Mouse (Mus musculus): ENCODE measurements at regions not wholly inside any gene's neighbourhood (a gene's known extent, or its start where the extent isn't known, plus 50 kb on each side); places are given as distances from the start of the nearest gene placed in this dataset.
A peak's percentile ranks its signal among the peaks of the same experiment; 100 is the strongest.

DNA sequence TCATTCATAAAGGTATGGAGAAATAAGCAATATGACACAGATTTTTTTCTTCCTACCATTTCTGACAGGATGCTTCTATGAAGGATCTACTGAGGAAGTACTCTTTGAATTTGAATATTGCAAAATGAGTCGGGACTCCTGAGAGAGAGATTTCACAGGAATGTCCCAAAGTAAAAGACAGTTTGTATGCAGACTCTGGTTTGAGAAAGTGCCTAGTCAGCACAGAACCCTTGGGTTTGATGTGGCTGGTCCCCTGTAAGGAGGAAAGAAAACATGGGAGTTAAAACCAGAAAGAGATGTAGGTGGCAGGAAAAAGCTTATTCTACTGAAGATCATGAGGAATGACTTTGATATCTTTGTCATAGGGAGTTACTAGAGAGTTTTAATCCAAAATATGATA lies 405.6 kb upstream of the Klf4 start:
- H3K27ac ChIP-seq = no peak overlapping the region
- no peaks in the 10 kb centered on the region for H3K9me3 ChIP-seq (replicated peaks)
- no peak overlapping the region for H3K4me2 ChIP-seq
- no peak overlapping the region for H3K4me3 ChIP-seq (replicated peaks)
- no peak for ATAC-seq (replicated peaks; ENCODE audit: low FRiP score)
- H3K27me3 ChIP-seq = no peaks in the 10 kb centered on the region
- no peaks in the 10 kb centered on the region for H3K36me3 ChIP-seq
- H3K9ac ChIP-seq = no peak overlapping the region
- no peaks in the 10 kb centered on the region for H3K4me1 ChIP-seq
- 89% methylated on average over 1 of the region's 1 CpGs for WGBS

- no peak overlapping the region for H3K27ac ChIP-seq
- no peaks in the 10 kb centered on the region for H3K36me3 ChIP-seq
- H3K4me2 ChIP-seq = peak overlapping the region; percentile 21; the same call in 1 of the 2 replicates
- WGBS = 63% methylated on average over 11 of the region's 11 CpGs
- H3K9ac ChIP-seq = no peak overlapping the region
- no peaks in the 10 kb centered on the region for H3K4me1 ChIP-seq
- H3K27me3 ChIP-seq = no peaks in the 10 kb centered on the region
- no peak overlapping the region for H3K4me3 ChIP-seq (replicated peaks)
- ATAC-seq (replicated peaks; ENCODE audit: low FRiP score) = peak; percentile 60
- no peaks in the 10 kb centered on the region for H3K9me3 ChIP-seq (replicated peaks)
Measured at GRCm38 (mm10) chr4:55929141-55929782, 397.0 kb upstream of the Klf4 start.

DNA sequence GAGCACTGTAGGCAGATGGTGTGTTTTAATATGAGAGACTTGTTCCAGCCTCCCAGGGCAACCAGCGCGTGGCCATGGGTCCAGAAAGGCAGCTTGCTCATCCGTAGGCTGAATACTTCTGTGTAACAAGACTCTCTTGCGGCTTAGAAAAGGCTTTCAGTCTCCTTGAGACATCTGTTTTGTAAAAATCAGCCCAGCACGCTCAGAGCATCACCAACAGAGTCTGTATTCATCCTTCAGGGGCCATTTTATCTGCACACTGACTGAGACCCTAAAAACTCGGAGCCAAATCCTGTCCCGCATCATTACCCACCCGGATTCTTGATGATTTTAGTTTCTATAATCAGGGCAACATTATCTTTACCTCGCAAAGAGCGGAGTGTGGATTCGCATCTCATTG lies 396.4 kb upstream of the Klf4 start:
- no peaks in the 10 kb centered on the region for H3K27me3 ChIP-seq
- no peaks in the 10 kb centered on the region for H3K36me3 ChIP-seq
- peak overlapping the region; percentile 21; the same call in 1 of the 2 replicates for H3K4me2 ChIP-seq
- ATAC-seq (replicated peaks; ENCODE audit: low FRiP score) = no peak
- H3K4me1 ChIP-seq = no peaks in the 10 kb centered on the region
- H3K9me3 ChIP-seq (replicated peaks) = no peaks in the 10 kb centered on the region
- H3K9ac ChIP-seq = no peak overlapping the region
- 72% methylated on average over 11 of the region's 11 CpGs for WGBS
- H3K27ac ChIP-seq = no peak overlapping the region
- no peak overlapping the region for H3K4me3 ChIP-seq (replicated peaks)

GRCm38 (mm10) chr4:55928196-55928595 lies 395.9 kb upstream of the Klf4 start:
- no peaks in the 10 kb centered on the region for H3K4me1 ChIP-seq

GRCm38 (mm10) chr4:55927391-55927790 lies 395.1 kb upstream of the Klf4 start:
- Histone ChIP-seq H3K9ac (no peak overlapping the region), H3K4me2 (no peak overlapping the region), H3K27ac (no peak overlapping the region), H3K4me3 (replicated peaks) (no peak overlapping the region), H3K27me3 (no peaks in the 10 kb centered on the region), H3K9me3 (replicated peaks) (no peaks in the 10 kb centered on the region), H3K36me3 (no peaks in the 10 kb centered on the region), H3K4me1 (no peaks in the 10 kb centered on the region)
- 78% methylated on average over 4 of the region's 4 CpGs for WGBS
- no peak for ATAC-seq (replicated peaks; ENCODE audit: low FRiP score)

More at GRCm38 (mm10) chr4:55928196-55928595, 395.9 kb upstream of the Klf4 start:
- no peak overlapping the region for H3K9ac ChIP-seq
- ATAC-seq (replicated peaks; ENCODE audit: low FRiP score) = no peak
- 75% methylated on average over 6 of the region's 6 CpGs for WGBS
- no peak overlapping the region for H3K4me3 ChIP-seq (replicated peaks)
- no peaks in the 10 kb centered on the region for H3K9me3 ChIP-seq (replicated peaks)
- no peak overlapping the region for H3K27ac ChIP-seq
- no peak overlapping the region for H3K4me2 ChIP-seq
- no peaks in the 10 kb centered on the region for H3K36me3 ChIP-seq
- H3K27me3 ChIP-seq = no peaks in the 10 kb centered on the region

GRCm38 (mm10) chr4:55924974-55925373 lies 392.7 kb upstream of the Klf4 start:
- 85% methylated on average over 3 of the region's 3 CpGs for WGBS
- no peaks in the 10 kb centered on the region for H3K36me3 ChIP-seq
- H3K4me1 ChIP-seq = no peaks in the 10 kb centered on the region
- ATAC-seq (replicated peaks; ENCODE audit: low FRiP score) = no peak
- H3K4me3 ChIP-seq (replicated peaks) = no peak overlapping the region
- H3K9ac ChIP-seq = no peak overlapping the region
- H3K4me2 ChIP-seq = no peak overlapping the region
- H3K27ac ChIP-seq = no peak overlapping the region
- H3K9me3 ChIP-seq (replicated peaks) = no peaks in the 10 kb centered on the region
- H3K27me3 ChIP-seq = no peaks in the 10 kb centered on the region

DNA sequence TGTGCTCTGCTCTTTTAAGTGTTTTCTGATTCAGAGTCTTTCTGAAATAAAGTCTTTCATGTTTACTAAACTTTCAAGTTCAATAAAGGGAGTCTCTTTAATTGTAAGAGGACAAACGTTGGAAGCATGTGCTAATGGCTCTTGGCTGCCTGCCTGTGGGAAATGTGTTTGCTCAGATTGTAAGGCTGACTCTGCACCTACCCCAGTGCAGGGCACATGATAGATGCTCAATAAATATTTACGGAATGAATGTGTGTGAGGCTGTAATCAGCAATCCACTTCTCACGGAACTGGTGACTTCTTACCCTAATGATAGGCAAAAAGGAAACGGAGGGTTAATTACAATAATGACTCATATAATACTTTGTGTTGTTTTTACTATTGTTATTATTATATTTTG lies 389.0 kb upstream of the Klf4 start:
- H3K4me3 ChIP-seq (replicated peaks) = no peak overlapping the region
- no peaks in the 10 kb centered on the region for H3K27me3 ChIP-seq
- no peak overlapping the region for H3K27ac ChIP-seq
- no peak for ATAC-seq (replicated peaks; ENCODE audit: low FRiP score)
- no peaks in the 10 kb centered on the region for H3K9me3 ChIP-seq (replicated peaks)
- WGBS = 77% methylated on average over 4 of the region's 4 CpGs
- no peaks in the 10 kb centered on the region for H3K36me3 ChIP-seq
- H3K9ac ChIP-seq = no peak overlapping the region
- H3K4me1 ChIP-seq = no peaks in the 10 kb centered on the region
- no peak overlapping the region for H3K4me2 ChIP-seq

- H3K27me3 ChIP-seq = no peaks in the 10 kb centered on the region
- no peaks in the 10 kb centered on the region for H3K4me1 ChIP-seq
- WGBS = 52% methylated on average over 12 of the region's 12 CpGs
Measured at GRCm38 (mm10) chr4:55894116-55894885, 362.0 kb upstream of the Klf4 start.

GRCm38 (mm10) chr4:55891656-55892055 lies 359.4 kb upstream of the Klf4 start:
- no peaks in the 10 kb centered on the region for H3K9me3 ChIP-seq (replicated peaks)
- H3K9ac ChIP-seq = no peak overlapping the region
- no peaks in the 10 kb centered on the region for H3K27me3 ChIP-seq
- no peak overlapping the region for H3K4me3 ChIP-seq (replicated peaks)
- no peak overlapping the region for H3K4me2 ChIP-seq
- H3K4me1 ChIP-seq = no peaks in the 10 kb centered on the region
- 90% methylated on average over 10 of the region's 10 CpGs for WGBS
- no peaks in the 10 kb centered on the region for H3K36me3 ChIP-seq
- no peak overlapping the region for H3K27ac ChIP-seq
- ATAC-seq (replicated peaks; ENCODE audit: low FRiP score) = no peak

More at GRCm38 (mm10) chr4:55894116-55894885, 362.0 kb upstream of the Klf4 start:
- Histone ChIP-seq H3K9ac (no peak overlapping the region), H3K4me2 (no peak overlapping the region), H3K9me3 (replicated peaks) (no peaks in the 10 kb centered on the region), H3K27ac (no peak overlapping the region), H3K36me3 (no peaks in the 10 kb centered on the region), H3K4me3 (replicated peaks) (no peak overlapping the region)
- ATAC-seq (replicated peaks; ENCODE audit: low FRiP score) = no peak

- Histone ChIP-seq H3K4me2 (no peak overlapping the region), H3K9me3 (replicated peaks) (no peaks in the 10 kb centered on the region), H3K27ac (no peak overlapping the region), H3K4me1 (no peaks in the 10 kb centered on the region), H3K4me3 (replicated peaks) (no peak overlapping the region), H3K27me3 (no peaks in the 10 kb centered on the region), H3K36me3 (no peaks in the 10 kb centered on the region), H3K9ac (no peak overlapping the region)
- no peak for ATAC-seq (replicated peaks; ENCODE audit: low FRiP score)
- WGBS = 75% methylated on average over 6 of the region's 6 CpGs
Measured at GRCm38 (mm10) chr4:55887581-55887980, 355.3 kb upstream of the Klf4 start.

GRCm38 (mm10) chr4:55882541-55882940 lies 350.3 kb upstream of the Klf4 start:
- WGBS = 58% methylated on average over 2 of the region's 2 CpGs
- ATAC-seq (replicated peaks; ENCODE audit: low FRiP score) = no peak
- Histone ChIP-seq H3K27ac (no peak overlapping the region), H3K4me3 (replicated peaks) (no peak overlapping the region), H3K27me3 (no peaks in the 10 kb centered on the region), H3K4me2 (no peak overlapping the region), H3K9me3 (replicated peaks) (no peaks in the 10 kb centered on the region), H3K4me1 (no peaks in the 10 kb centered on the region), H3K9ac (no peak overlapping the region), H3K36me3 (no peaks in the 10 kb centered on the region)

GRCm38 (mm10) chr4:55875304-55875703 lies 343.0 kb upstream of the Klf4 start:
- no peak overlapping the region for H3K4me3 ChIP-seq (replicated peaks)
- H3K9me3 ChIP-seq (replicated peaks) = no peaks in the 10 kb centered on the region
- no peaks in the 10 kb centered on the region for H3K36me3 ChIP-seq
- H3K4me1 ChIP-seq = no peaks in the 10 kb centered on the region
- no peak for ATAC-seq (replicated peaks; ENCODE audit: low FRiP score)
- H3K27ac ChIP-seq = no peak overlapping the region
- H3K9ac ChIP-seq = no peak overlapping the region
- WGBS = 89% methylated on average over 12 of the region's 12 CpGs
- no peak overlapping the region for H3K4me2 ChIP-seq
- no peaks in the 10 kb centered on the region for H3K27me3 ChIP-seq

Data from kidney, embryonic 15.5 days (tissue).